Mouse (Mus musculus): ENCODE results near the gene Fam71a. TPM values are rescaled to one million over a fixed set of nuclear protein-coding genes. Genes with fewer than 3 reads are reported as not detected.

Gene Fam71a
- polyA plus RNA-seq, 1 experiment from 2014 or later: not detected

- peak overlapping the region; percentile 54; the same call in 1 of the 2 replicates for H3K27ac ChIP-seq (ENCODE audit: low read length)
- H3K9ac ChIP-seq (ENCODE audit: low read depth, low read length): no peak overlapping the region
- H3K4me3 ChIP-seq (ENCODE audit: low read length): no peak overlapping the region
- ATAC-seq: no peak
- no peak overlapping the region for H3K4me2 ChIP-seq (ENCODE audit: low read depth, low read length)
- H3K9me3 ChIP-seq (ENCODE audit: control insufficient read depth, low read length): no peaks in the 10 kb centered on the region
- WGBS: 68% methylated on average over 7 of the region's 7 CpGs
- H3K27me3 ChIP-seq (replicated peaks; ENCODE audit: control insufficient read depth, insufficient read depth, low read length): no peaks in the 10 kb centered on the region
- no peaks in the 10 kb centered on the region; the same call in 1 of the 2 replicates for H3K4me1 ChIP-seq (ENCODE audit: control insufficient read depth, insufficient read depth, low read length)
- H3K36me3 ChIP-seq (ENCODE audit: control insufficient read depth, insufficient read depth, low read length): no peaks in the 10 kb centered on the region
Observed at GRCm38 (mm10) chr1:191114868-191115267, 49.7 kb downstream of the Fam71a start.

Other genes with a start within 250 kb of the Fam71a start
- 30.9 and 33.6 TPM in 2 replicates for gene Angel2, start 239.7 kb downstream of the Fam71a start, polyA plus RNA-seq (2015; fragmentation: Nextera tagmentation; extraction: Ambion mirVana)
- 11.9 and 12.3 TPM in 2 replicates for gene Vash2, start 185.5 kb downstream of the Fam71a start, polyA plus RNA-seq (2015; fragmentation: Nextera tagmentation; extraction: Ambion mirVana)
- 8.4 and 14.2 TPM in 2 replicates for gene Flvcr1, start 138.7 kb downstream of the Fam71a start, polyA plus RNA-seq (2015; fragmentation: Nextera tagmentation; extraction: Ambion mirVana)
- 0.61 TPM in 1 of 2 replicates, not detected in the other for gene Spata45, start 128.2 kb downstream of the Fam71a start, polyA plus RNA-seq (2015; fragmentation: Nextera tagmentation; extraction: Ambion mirVana)
- gene Tatdn3, start 101.9 kb downstream of the Fam71a start, polyA plus RNA-seq (2015; fragmentation: Nextera tagmentation; extraction: Ambion mirVana): 13.4 and 13.9 TPM in 2 replicates
- gene Nsl1, start 101.8 kb downstream of the Fam71a start, polyA plus RNA-seq (2015; fragmentation: Nextera tagmentation; extraction: Ambion mirVana): 14.0 and 16.2 TPM in 2 replicates
- 8.4 and 9.0 TPM in 2 replicates for gene Batf3, start 67.0 kb downstream of the Fam71a start, polyA plus RNA-seq (2015; fragmentation: Nextera tagmentation; extraction: Ambion mirVana)
- 4.1 and 5.6 TPM in 2 replicates for gene Atf3, start 53.2 kb upstream of the Fam71a start, polyA plus RNA-seq (2015; fragmentation: Nextera tagmentation; extraction: Ambion mirVana)
- gene Nenf, start 153.4 kb upstream of the Fam71a start, polyA plus RNA-seq (2015; fragmentation: Nextera tagmentation; extraction: Ambion mirVana): 83.3 and 88.7 TPM in 2 replicates
- gene Tmem206, start 161.1 kb upstream of the Fam71a start, polyA plus RNA-seq (2015; fragmentation: Nextera tagmentation; extraction: Ambion mirVana): 18.2 and 19.3 TPM in 2 replicates
- 11.3 and 11.8 TPM in 2 replicates for gene Ppp2r5a, start 238.5 kb upstream of the Fam71a start, polyA plus RNA-seq (2015; fragmentation: Nextera tagmentation; extraction: Ambion mirVana)